In genomic region chr8:29290386-29290785, GRCm38 (mm10) we compare ENCODE assay signal across 9 mouse cellular contexts.
DNase-seq lines count a peak whose midpoint lies in the region; ATAC-seq lines count a peak whose summit lies in the region.
"Had no signal": no experiment of that assay in that cellular context is flagged by ENCODE, and none has a peak within 500 bp of the region (broad histone marks: within the 10 kb centered on the region; RNA-seq: fewer than 3 reads in every experiment).

No protein-coding gene starts in this region.

- no peak for ATAC-seq in inflammation-experienced regulatory T-cells, adult 6 months
- ATAC-seq in granulocyte monocyte progenitor cell, adult 5-6 weeks (replicated peaks; ENCODE audit: poor library complexity, severe bottlenecking) = no peak
- ATAC-seq: Patski had no signal

- DNase-seq in heart, postnatal 4 days = peak; percentile 10
- DNase-seq in heart, adult 11 months = no peak
- peak; percentile 2 for DNase-seq in NIH3T3 (ENCODE audit: low read depth)
- peak; percentile 68 for DNase-seq in embryo, embryonic 11 days
- peak; percentile 19 for DNase-seq in kidney, postnatal 14 days
- peak; percentile 5 for DNase-seq in lung, postnatal 36 days
